Mouse (Mus musculus) MEL (cell line): ENCODE results near the gene Kif28. TPM values are rescaled to one million over a fixed set of nuclear protein-coding genes. Genes with fewer than 3 reads are reported as not detected.

Experiments
- DNase-seq: peaks from one replicate; pipeline ENCODE4 v3.0.0; 2011; ENCODE audit warnings: low read depth, low spot score
- H3K27ac ChIP-seq: 2 replicates; pipeline ENCODE4 v1.5.1; 2012; ENCODE audit warnings: low read depth, mild to moderate bottlenecking, control low read depth, low read length, moderate library complexity; ENCODE audit not compliant: control insufficient read depth
- H3K27me3 ChIP-seq, 2 experiments: fragments of 150-350 bp in 1 of 2; sonication (generic) in 1 of 2; 2 replicates each; pipeline ENCODE4 v1.6.1; 2012; ENCODE audit warnings: low read length in 2 of 2, mild to moderate bottlenecking in 2 of 2, improper control_type of control experiment in 1 of 2, moderate library complexity in 1 of 2; ENCODE audit not compliant: insufficient read depth in 2 of 2, control insufficient read depth in 1 of 2
- H3K36me3 ChIP-seq, 2 experiments: 2 replicates each; pipeline ENCODE4 v1.6.1; 2012 to 2014; ENCODE audit warnings: low read length in 2 of 2, improper control_type of control experiment in 1 of 2, inconsistent platforms in 1 of 2, mild to moderate bottlenecking in 1 of 2; ENCODE audit not compliant: insufficient read depth in 2 of 2, control insufficient read depth in 1 of 2
- H3K4me1 ChIP-seq, 2 experiments: fragments of 150-350 bp in 1 of 2; sonication (generic) in 1 of 2; 2 replicates each; pipeline ENCODE4 v1.6.1; 2012; ENCODE audit warnings: low read length in 2 of 2, improper control_type of control experiment in 1 of 2, mild to moderate bottlenecking in 1 of 2; ENCODE audit not compliant: insufficient read depth in 2 of 2, control insufficient read depth in 1 of 2
- H3K4me3 ChIP-seq, 2 experiments: fragments of 150-350 bp in 1 of 2; sonication (generic) in 1 of 2; 2 replicates each; pipeline ENCODE4 v1.5.1; 2012; ENCODE audit warnings: low read depth in 2 of 2, low read length in 2 of 2, mild to moderate bottlenecking in 2 of 2, moderate library complexity in 2 of 2, control low read depth in 1 of 2, improper control_type of control experiment in 1 of 2; ENCODE audit not compliant: control insufficient read depth in 1 of 2, insufficient read depth in 1 of 2
- H3K79me2 ChIP-seq: 2 replicates; pipeline ENCODE4 v1.6.1; 2012; ENCODE audit warnings: mild to moderate bottlenecking, low read length, moderate library complexity; ENCODE audit not compliant: control insufficient read depth, poor library complexity, insufficient read depth
- H3K9ac ChIP-seq: 2 replicates; pipeline ENCODE4 v1.6.1; 2012; ENCODE audit warnings: low read depth, mild to moderate bottlenecking, control low read depth, low read length, moderate library complexity; ENCODE audit not compliant: control insufficient read depth, poor library complexity, severe bottlenecking
- H3K9me3 ChIP-seq: fragments of 150-350 bp; sonication (generic); replicated peaks from 2 replicates; pipeline ENCODE4 v1.6.1; 2012; ENCODE audit warnings: mild to moderate bottlenecking, low read length, improper control_type of control experiment, moderate library complexity; ENCODE audit not compliant: insufficient read depth
- CHD2 ChIP-seq: IDR thresholded peaks from 2 replicates; pipeline ENCODE4 v1.6.1; 2011; ENCODE audit warnings: low read length, improper control_type of control experiment
- E2F4 ChIP-seq: IDR thresholded peaks from 2 replicates; pipeline ENCODE4 v1.6.1; 2011; ENCODE audit warnings: low read depth, low read length, improper control_type of control experiment, borderline replicate concordance
- EP300 ChIP-seq, 2 experiments: IDR thresholded peaks; 2 replicates each; pipeline ENCODE4 v1.6.1; 2011; ENCODE audit warnings: improper control_type of control experiment in 2 of 2, low read length in 2 of 2, low read depth in 1 of 2, mild to moderate bottlenecking in 1 of 2
- GATA1 ChIP-seq: IDR thresholded peaks from 2 replicates; pipeline ENCODE4 v1.6.1; 2011; ENCODE audit warnings: low read depth, low read length, improper control_type of control experiment
- HCFC1 ChIP-seq: IDR thresholded peaks from 2 replicates; pipeline ENCODE4 v1.6.1; 2012; ENCODE audit warnings: low read depth, mild to moderate bottlenecking, inconsistent platforms, low read length, improper control_type of control experiment, moderate library complexity
- MAFK ChIP-seq: IDR thresholded peaks from 2 replicates; pipeline ENCODE4 v1.6.1; 2011; ENCODE audit warnings: low read depth, mild to moderate bottlenecking, low read length, improper control_type of control experiment, borderline replicate concordance
- MAX ChIP-seq: IDR thresholded peaks from 2 replicates; pipeline ENCODE4 v1.6.1; 2011; ENCODE audit warnings: low read length, improper control_type of control experiment
- MAZ ChIP-seq: IDR thresholded peaks from 2 replicates; pipeline ENCODE4 v1.6.1; 2012; ENCODE audit warnings: low read depth, mild to moderate bottlenecking, inconsistent platforms, low read length, improper control_type of control experiment
- MEF2A ChIP-seq: IDR thresholded peaks from 2 replicates; pipeline ENCODE4 v1.6.1; 2014; ENCODE audit warnings: low read depth, mild to moderate bottlenecking, inconsistent platforms, low read length, improper control_type of control experiment; ENCODE audit not compliant: poor library complexity, insufficient replicate concordance, severe bottlenecking; ENCODE audit errors: extremely low read depth
- MXI1 ChIP-seq: IDR thresholded peaks from 2 replicates; pipeline ENCODE4 v1.6.1; 2011; ENCODE audit warnings: mild to moderate bottlenecking, low read depth, low read length, improper control_type of control experiment
- MYC ChIP-seq: IDR thresholded peaks from 2 replicates; pipeline ENCODE4 v1.6.1; 2011; ENCODE audit warnings: low read depth, mild to moderate bottlenecking, low read length, improper control_type of control experiment, moderate library complexity
- NRF1 ChIP-seq: IDR thresholded peaks from 2 replicates; pipeline ENCODE4 v1.6.1; 2014; ENCODE audit warnings: low read depth, mild to moderate bottlenecking, inconsistent platforms, low read length, improper control_type of control experiment, moderate library complexity; ENCODE audit not compliant: poor library complexity, insufficient read depth, severe bottlenecking
- POLR2AphosphoS5 ChIP-seq: IDR thresholded peaks from 2 replicates; pipeline ENCODE4 v1.6.1; 2012; ENCODE audit warnings: low read depth, borderline replicate concordance, mild to moderate bottlenecking, inconsistent platforms, low read length, moderate library complexity, mixed read lengths
- RAD21 ChIP-seq: IDR thresholded peaks from 2 replicates; pipeline ENCODE4 v1.6.1; 2011; ENCODE audit warnings: mild to moderate bottlenecking, low read depth, low read length, improper control_type of control experiment
- SMC3 ChIP-seq: IDR thresholded peaks from 2 replicates; pipeline ENCODE4 v1.6.1; 2011; ENCODE audit warnings: low read depth, low read length, improper control_type of control experiment
- TAL1 ChIP-seq: IDR thresholded peaks from 2 replicates; pipeline ENCODE4 v1.6.1; 2012; ENCODE audit warnings: mild to moderate bottlenecking, inconsistent platforms, low read length, moderate library complexity, mixed read lengths
- TBP ChIP-seq: IDR thresholded peaks from 2 replicates; pipeline ENCODE4 v1.8.0; 2011; ENCODE audit warnings: low read depth, low read length, improper control_type of control experiment
- TCF12 ChIP-seq: IDR thresholded peaks from 2 replicates; pipeline ENCODE4 v1.6.1; 2014; ENCODE audit warnings: low read depth, mild to moderate bottlenecking, inconsistent platforms, low read length, improper control_type of control experiment, moderate library complexity
- UBTF ChIP-seq: IDR thresholded peaks from 2 replicates; pipeline ENCODE4 v1.6.1; 2012; ENCODE audit warnings: low read depth, mild to moderate bottlenecking, inconsistent platforms, low read length, improper control_type of control experiment, moderate library complexity, borderline replicate concordance; ENCODE audit not compliant: insufficient read depth
- ZKSCAN1 ChIP-seq: IDR thresholded peaks from 2 replicates; pipeline ENCODE4 v1.6.1; 2012; ENCODE audit warnings: low read depth, mild to moderate bottlenecking, inconsistent platforms, low read length, improper control_type of control experiment, moderate library complexity
- ZNF384 ChIP-seq: IDR thresholded peaks from 2 replicates; pipeline ENCODE4 v1.6.1; 2012; ENCODE audit warnings: low read depth, mild to moderate bottlenecking, inconsistent platforms, low read length, improper control_type of control experiment
- polyA plus RNA-seq, 2 experiments: library from polyadenylated mRNA; stranded (reverse) in 1 of 2; unstranded in 1 of 2; fragments of >175 nt in 1 of 2; fragments of >200 nt in 1 of 2; gene quantifications; 2 replicates each; pipeline versions ENCODE4 v1.2.1 to v1.2.4; 2012; ENCODE audit warnings: low replicate concordance in 2 of 2, low read depth in 1 of 2; ENCODE audit not compliant: insufficient read length in 2 of 2, insufficient read depth in 1 of 2, missing spikeins in 1 of 2
- total RNA-seq: library from RNA; depleted of rRNA; stranded (reverse); fragments of 300-350 nt; gene quantifications from 2 replicates; pipeline ENCODE4 v1.2.3, GENCODE M21; 2012

Kif28 gene
- total and polyA plus RNA-seq, 3 experiments = 0.13 to 0.27 TPM; not detected in 1

DNA sequence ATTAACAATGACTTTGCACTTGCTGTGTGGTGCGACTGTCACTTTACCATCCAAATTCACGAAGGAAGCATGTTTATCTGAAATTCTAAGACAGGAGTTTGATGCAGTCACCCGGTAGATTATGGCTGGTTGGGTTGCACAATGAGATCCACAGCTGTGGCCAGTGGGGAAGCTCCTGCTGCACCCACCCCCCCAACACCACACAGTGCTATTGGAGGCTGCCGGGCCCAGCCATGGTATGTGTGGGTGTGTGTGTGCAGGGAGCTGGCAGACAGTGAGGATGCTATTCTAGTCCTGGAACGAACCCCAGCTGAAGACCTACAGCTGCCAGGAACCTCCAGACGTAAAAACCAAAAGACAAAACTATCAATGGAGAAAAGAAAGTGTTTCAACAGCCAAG lies 35.7 kb downstream of the Kif28 start:
- no peaks in the 10 kb centered on the region for H3K9me3 ChIP-seq
- peaks cover 0 to 3% of the 10 kb centered on the region in 2 experiments; a peak in 2 of 4 replicates for H3K36me3 ChIP-seq
- no peak for DNase-seq
- H3K4me3 ChIP-seq = no peak overlapping the region
- H3K27me3 ChIP-seq = no peaks in the 10 kb centered on the region
- TF ChIP-seq RAD21 = no peak
- no peak for TF ChIP-seq GATA1
- no peak for TF ChIP-seq SMC3
- no peak for TF ChIP-seq HCFC1
- TF ChIP-seq TBP = no peak
- TF ChIP-seq CHD2 = no peak
- TF ChIP-seq POLR2AphosphoS5 = no peak
- TF ChIP-seq MXI1 = no peak
- TF ChIP-seq NRF1 = no peak
- TF ChIP-seq MEF2A = no peak
- no peak for TF ChIP-seq MYC
- TF ChIP-seq UBTF = no peak
- no peak for TF ChIP-seq MAZ
- H3K9ac ChIP-seq = no peak overlapping the region
- peaks cover 4 to 20% of the 10 kb centered on the region in 2 experiments; a peak in 3 of 4 replicates for H3K4me1 ChIP-seq
- no peak overlapping the region for H3K27ac ChIP-seq
- H3K79me2 ChIP-seq = no peaks in the 10 kb centered on the region

DNA sequence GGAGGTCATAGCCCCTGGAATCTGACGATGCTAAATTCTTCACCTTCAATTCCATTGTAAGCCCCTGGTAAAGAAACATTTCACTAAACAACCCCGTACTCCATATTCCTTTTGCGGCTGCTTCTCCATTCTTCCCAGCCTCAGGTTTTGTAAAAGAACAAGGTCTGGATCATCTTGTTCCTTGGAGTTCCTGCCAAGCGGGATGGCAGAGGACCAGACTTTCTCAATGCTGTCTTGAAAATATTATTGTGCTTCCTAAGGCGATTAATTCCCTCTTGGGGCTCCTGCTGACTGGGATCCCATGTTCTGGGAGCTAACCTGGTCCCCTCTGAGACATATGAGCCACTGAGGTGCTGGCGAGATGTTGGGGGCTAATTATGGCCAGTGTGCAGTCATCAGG lies 39.9 kb downstream of the Kif28 start:
- H3K36me3 ChIP-seq = peaks cover 0 to 3% of the 10 kb centered on the region in 2 experiments; a peak in 2 of 4 replicates
- H3K9ac ChIP-seq = no peak overlapping the region
- H3K27ac ChIP-seq = no peak overlapping the region
- H3K4me1 ChIP-seq = peaks cover 5 to 11% of the 10 kb centered on the region in 2 experiments; a peak in 3 of 4 replicates
- no peaks in the 10 kb centered on the region for H3K27me3 ChIP-seq
- TF ChIP-seq MAX (no peak), POLR2AphosphoS5 (no peak), CHD2 (no peak), ZKSCAN1 (no peak), TAL1 (no peak), EP300 (IDR thresholded peaks at IDR 0.05; ENCODE audit: low read depth in 1 of 2, low read length in 2 of 2) (no peak), TCF12 (no peak), E2F4 (no peak), MYC (no peak), RAD21 (no peak), MAFK (no peak), ZNF384 (no peak), MXI1 (no peak), MEF2A (no peak)
- TF ChIP-seq, all 39 proteins: peak for 0
- H3K79me2 ChIP-seq = no peaks in the 10 kb centered on the region
- no peaks in the 10 kb centered on the region for H3K9me3 ChIP-seq
- no peak overlapping the region for H3K4me3 ChIP-seq
- DNase-seq = no peak
